Mouse (Mus musculus) stomach, postnatal 0 days (tissue): Measurements from ENCODE around the gene Pltp.
"Not testable (repeated sequence)": the region's sequence is repeated elsewhere in the genome, so short reads cannot be mapped to it uniquely, and the experiment has no call there.

Experiments
- CTCF ChIP-seq: IDR thresholded peaks from 2 replicates; pipeline ENCODE4 v1.5.1; 2016; ENCODE audit warnings: antibody characterized with exemption, low read depth, mild to moderate bottlenecking, moderate library complexity
- EP300 ChIP-seq: optimal IDR thresholded peaks from 2 replicates; pipeline ENCODE3; 2016; ENCODE audit warnings: antibody characterized with exemption

GRCm38 (mm10) chr2:164863411-164863810 lies 5.9 kb upstream of the Pltp start:
- TF ChIP-seq CTCF, EP300: not testable (repeated sequence)
